Mouse (Mus musculus) liver, embryonic 16.5 days (tissue): ENCODE results near the gene Ranbp9. TPM values are rescaled to one million over a fixed set of nuclear protein-coding genes. Genes with fewer than 3 reads are reported as not detected.
"Not testable (repeated sequence)": the region's sequence is repeated elsewhere in the genome, so short reads cannot be mapped to it uniquely, and the experiment has no call there.

Source experiments
- ATAC-seq: fragments of 200-750 bp; cut with Nextera tagmentation; 2 replicates; pipeline ENCODE4 v1.8.0; 2017; ENCODE audit warnings: low read depth, mild to moderate bottlenecking, moderate number of reproducible peaks, moderate library complexity
- H3K27ac ChIP-seq: fragments of 300-500 bp; sonication (generic); 2 replicates; pipeline ENCODE4 v1.5.1; 2014; ENCODE audit warnings: mild to moderate bottlenecking, low read length
- H3K27me3 ChIP-seq: fragments of 300-500 bp; sonication (generic); 2 replicates; pipeline ENCODE4 v1.6.1; 2014; ENCODE audit warnings: low read depth, low read length, mixed read lengths; ENCODE audit not compliant: control insufficient read depth, insufficient read depth
- H3K36me3 ChIP-seq: fragments of 300-500 bp; sonication (generic); 2 replicates; pipeline ENCODE4 v1.6.1; 2014; ENCODE audit warnings: mild to moderate bottlenecking; ENCODE audit not compliant: control insufficient read depth, insufficient read depth
- H3K4me1 ChIP-seq: fragments of 300-500 bp; sonication (generic); 2 replicates; pipeline ENCODE4 v1.6.1; 2014; ENCODE audit warnings: low read depth, low read length, mixed read lengths; ENCODE audit not compliant: control insufficient read depth
- H3K4me2 ChIP-seq: fragments of 300-500 bp; sonication (generic); 2 replicates; pipeline ENCODE4 v1.6.1; 2014; ENCODE audit warnings: low read depth, low read length, mixed read lengths
- H3K4me3 ChIP-seq: fragments of 300-500 bp; sonication (generic); 2 replicates; pipeline ENCODE4 v1.5.1; 2014; ENCODE audit warnings: low read depth, mild to moderate bottlenecking, low read length
- H3K9ac ChIP-seq: fragments of 300-500 bp; sonication (generic); 2 replicates; pipeline ENCODE4 v1.6.1; 2014; ENCODE audit warnings: low read depth, low read length
- H3K9me3 ChIP-seq: fragments of 300-500 bp; sonication (generic); replicated peaks from 2 replicates; pipeline ENCODE4 v1.6.1; 2016; ENCODE audit warnings: low read length; ENCODE audit not compliant: control insufficient read depth
- WGBS: fragments of 180-500 bp; shearing (Covaris S2); extraction: QIAGEN DNeasy Blood & Tissue Kit; methylation state at CpG from one replicate; pipeline ENCODE4 v1.1.7; 2014; ENCODE audit not compliant: insufficient replicate concordance; 5-methylcytosine and 5-hydroxymethylcytosine counted together
- polyA plus RNA-seq: library from polyadenylated mRNA; unstranded; fragments of >200 nt; fragmentation: Nextera tagmentation; extraction: Ambion mirVana; gene quantifications from 2 replicates; pipeline ENCODE4 v1.2.1, GENCODE M21; 2015

Gene Ranbp9
- polyA plus RNA-seq, 1 experiment from 2014 or later = 2.3 TPM

DNA sequence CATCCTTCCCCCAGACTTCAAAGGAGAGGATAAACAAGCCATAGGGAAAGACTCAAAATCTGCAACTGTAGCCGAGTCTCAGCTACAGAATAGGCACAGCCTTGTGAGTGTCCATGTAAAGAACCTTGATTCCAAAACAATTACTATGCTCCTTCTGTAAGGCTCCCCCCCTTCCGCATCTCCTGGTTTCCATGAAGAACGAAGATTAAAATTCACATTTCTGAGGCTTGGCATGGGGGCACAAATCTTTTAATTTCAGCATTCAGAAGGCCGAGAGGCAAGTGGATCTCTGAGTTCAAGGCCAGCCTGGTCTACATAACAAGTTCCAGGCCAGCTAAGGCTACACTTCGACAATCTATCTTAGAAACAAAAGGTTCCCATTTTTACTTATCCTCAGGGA, 6.4 kb downstream of the Ranbp9 start:
- 76% methylated on average over 5 of the region's 5 CpGs for WGBS
- no peaks in the 10 kb centered on the region for H3K27me3 ChIP-seq
- no peaks in the 10 kb centered on the region for H3K36me3 ChIP-seq
- no peak overlapping the region for H3K9ac ChIP-seq
- H3K27ac ChIP-seq = no peak overlapping the region
- H3K9me3 ChIP-seq = no peaks in the 10 kb centered on the region
- no peak overlapping the region for H3K4me2 ChIP-seq
- H3K4me1 ChIP-seq = peaks cover 14% of the 10 kb centered on the region
- no peak overlapping the region for H3K4me3 ChIP-seq
- ATAC-seq = no peak

DNA sequence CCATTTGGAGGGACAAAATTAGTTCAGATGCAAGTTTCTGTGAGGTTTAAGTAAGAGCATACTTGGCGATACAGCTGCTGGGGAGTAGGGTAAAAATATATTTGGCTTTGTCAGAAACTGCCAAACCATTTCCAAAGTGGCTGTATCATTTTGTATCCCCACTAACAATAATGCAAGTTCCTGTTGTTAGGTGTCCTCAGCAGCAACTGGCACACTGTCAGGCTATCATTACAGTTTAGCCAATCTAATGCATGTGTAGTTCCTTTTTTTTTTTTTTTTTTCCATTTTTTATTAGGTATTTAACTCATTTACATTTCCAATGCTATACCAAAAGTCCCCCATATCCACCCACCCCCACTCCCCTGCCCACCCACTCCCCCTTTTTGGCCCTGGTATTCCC, 9.2 kb downstream of the Ranbp9 start:
- H3K4me1 ChIP-seq, ATAC-seq, H3K4me2 ChIP-seq, H3K9me3 ChIP-seq, H3K4me3 ChIP-seq, H3K27me3 ChIP-seq, H3K27ac ChIP-seq, H3K9ac ChIP-seq, H3K36me3 ChIP-seq: not testable (repeated sequence)
- WGBS = 75% methylated on average over 1 of the region's 1 CpGs

DNA sequence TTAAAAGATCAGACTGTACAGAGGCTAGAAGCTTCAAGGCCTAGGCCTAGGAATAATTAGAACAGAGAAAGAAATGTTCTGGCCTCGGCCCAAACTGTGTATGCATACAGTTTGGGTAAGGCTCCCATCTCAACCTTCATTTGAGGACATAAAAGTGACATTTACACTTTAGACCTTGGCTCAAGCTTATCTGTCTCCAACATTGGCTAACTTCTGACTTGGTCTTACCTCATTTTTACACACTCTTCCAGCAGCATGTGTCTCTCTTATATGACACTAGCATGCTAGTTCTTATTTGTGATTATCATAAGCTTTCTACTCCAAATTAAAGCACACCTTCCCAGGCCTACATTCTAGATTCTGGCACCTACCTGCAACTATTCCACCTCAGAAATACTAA, 11.5 kb downstream of the Ranbp9 start:
- WGBS = 77% methylated on average over 1 of the region's 1 CpGs
- Histone ChIP-seq H3K9ac (no peak overlapping the region), H3K36me3 (no peaks in the 10 kb centered on the region), H3K4me2 (no peak overlapping the region), H3K27ac (no peak overlapping the region), H3K4me3 (no peak overlapping the region), H3K4me1 (peaks cover 10% of the 10 kb centered on the region), H3K9me3 (no peaks in the 10 kb centered on the region), H3K27me3 (no peaks in the 10 kb centered on the region)
- no peak for ATAC-seq

DNA sequence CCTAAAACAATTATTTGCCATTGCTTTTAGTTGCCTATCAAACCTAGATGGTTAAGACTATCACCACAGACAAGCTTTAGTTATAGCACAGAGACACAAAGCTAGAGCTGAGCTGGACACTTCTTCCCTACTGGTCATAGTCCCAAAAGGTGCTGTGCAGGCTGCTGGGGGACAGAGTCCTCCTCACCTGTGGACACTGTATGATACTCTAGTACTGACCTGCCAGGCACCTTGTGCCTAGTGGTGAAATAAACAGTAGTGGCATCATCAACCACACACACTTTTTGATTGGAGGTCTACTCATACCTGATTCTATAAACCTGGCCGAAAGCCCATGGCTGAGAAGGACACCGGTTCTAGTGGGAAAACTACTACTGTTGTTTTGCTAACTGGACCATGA, 16.5 kb downstream of the Ranbp9 start:
- 85% methylated on average over 2 of the region's 2 CpGs for WGBS
- H3K36me3 ChIP-seq = no peaks in the 10 kb centered on the region
- no peak overlapping the region for H3K9ac ChIP-seq
- no peaks in the 10 kb centered on the region for H3K9me3 ChIP-seq
- H3K27ac ChIP-seq = no peak overlapping the region
- H3K4me3 ChIP-seq = no peak overlapping the region
- H3K27me3 ChIP-seq = no peaks in the 10 kb centered on the region
- no peak overlapping the region for H3K4me2 ChIP-seq
- H3K4me1 ChIP-seq = peaks cover 8% of the 10 kb centered on the region
- 0 out of 2 replicates have a peak, but pooled peaks have one; percentile 32 for ATAC-seq

DNA sequence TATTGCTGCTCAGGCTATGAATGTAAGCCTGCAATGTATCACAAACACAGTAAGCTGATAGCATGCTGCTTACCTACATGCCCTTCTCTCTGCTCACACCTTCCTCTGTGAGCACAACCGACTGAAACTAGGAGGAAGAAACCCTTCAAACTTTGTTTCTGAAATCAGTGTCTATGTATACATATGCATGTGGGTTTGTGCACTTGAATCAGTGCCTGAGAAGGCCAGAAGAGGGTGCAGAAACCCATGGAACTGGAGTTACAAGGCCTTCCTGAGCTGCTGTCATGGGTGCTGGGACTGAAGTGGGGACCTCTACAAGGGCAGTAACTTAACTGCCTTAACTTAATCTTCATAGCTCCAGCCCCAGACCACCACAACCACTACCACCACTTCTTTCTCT, 23.9 kb downstream of the Ranbp9 start:
- Histone ChIP-seq H3K4me3 (no peak overlapping the region), H3K9me3 (no peaks in the 10 kb centered on the region), H3K4me2 (no peak overlapping the region), H3K36me3 (no peaks in the 10 kb centered on the region), H3K9ac (no peak overlapping the region), H3K4me1 (peaks cover 4% of the 10 kb centered on the region), H3K27me3 (no peaks in the 10 kb centered on the region), H3K27ac (no peak overlapping the region)
- no peak for ATAC-seq
- WGBS = 23% methylated on average over 1 of the region's 1 CpGs

DNA sequence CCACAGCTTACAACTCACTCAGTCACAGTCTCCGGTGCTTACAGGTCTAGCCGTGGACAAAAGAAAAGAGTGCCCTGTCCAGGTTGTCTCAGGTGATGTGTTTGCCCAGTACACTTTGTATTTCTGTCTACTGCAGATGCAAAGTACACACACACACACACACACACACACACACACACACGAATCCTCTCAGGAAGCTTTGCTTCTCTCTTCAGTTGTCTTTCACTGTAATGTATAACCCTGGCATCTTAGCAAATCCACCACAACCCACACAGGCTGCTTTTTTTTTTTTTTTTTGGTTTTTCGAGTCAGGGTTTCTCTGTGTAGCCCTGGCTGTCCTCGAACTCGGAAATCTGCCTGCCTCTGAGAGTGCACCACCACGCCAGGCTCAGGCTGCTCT, 26.7 kb downstream of the Ranbp9 start:
- ATAC-seq = no peak
- 35% methylated on average over 7 of the region's 7 CpGs for WGBS
- no peaks in the 10 kb centered on the region for H3K9me3 ChIP-seq
- no peak overlapping the region for H3K27ac ChIP-seq
- H3K27me3 ChIP-seq = no peaks in the 10 kb centered on the region
- H3K4me1 ChIP-seq = peaks cover 4% of the 10 kb centered on the region
- H3K4me2 ChIP-seq = no peak overlapping the region
- no peaks in the 10 kb centered on the region for H3K36me3 ChIP-seq
- H3K9ac ChIP-seq = no peak overlapping the region
- H3K4me3 ChIP-seq = no peak overlapping the region

DNA sequence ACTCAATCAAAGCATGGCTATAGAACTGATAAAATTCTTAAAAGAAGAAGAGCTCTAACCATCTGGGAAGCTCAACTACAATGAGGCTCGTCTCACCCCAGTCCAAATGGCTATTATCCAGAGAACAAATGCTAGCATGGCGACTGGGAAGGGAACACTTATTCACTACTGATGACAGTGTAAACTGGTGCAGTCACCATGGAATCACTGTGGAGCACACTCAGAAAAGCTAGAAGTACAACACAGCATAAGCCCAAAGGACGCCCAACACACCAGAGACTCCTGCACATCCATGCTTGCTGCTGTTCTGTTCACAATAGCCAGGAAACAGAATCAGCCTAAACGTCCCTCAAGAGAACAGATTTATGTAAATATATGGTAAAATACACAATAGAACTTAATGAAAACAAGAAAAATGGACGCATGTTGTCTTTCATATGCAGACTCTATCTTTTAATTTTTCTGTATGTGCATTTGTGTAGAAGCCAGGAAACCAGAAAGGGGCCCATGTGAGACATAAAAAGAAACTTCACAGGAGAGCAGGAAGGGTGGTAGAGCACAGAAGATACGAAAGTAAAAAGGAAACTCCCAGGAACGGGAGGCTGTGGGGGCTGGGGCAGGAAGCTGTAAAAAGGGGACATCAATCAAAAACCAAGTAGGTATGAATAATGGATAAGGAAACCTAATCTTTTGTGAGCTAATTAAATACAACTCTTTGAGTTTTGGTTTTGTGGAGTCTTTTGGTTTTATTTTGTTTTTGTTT, 28.1 kb downstream of the Ranbp9 start:
- Histone ChIP-seq H3K4me2 (no peak overlapping the region), H3K27me3 (no peaks in the 10 kb centered on the region), H3K4me3 (no peak overlapping the region), H3K36me3 (no peaks in the 10 kb centered on the region), H3K4me1 (peaks cover 4% of the 10 kb centered on the region), H3K27ac (no peak overlapping the region), H3K9ac (no peak overlapping the region), H3K9me3 (no peaks in the 10 kb centered on the region)
- WGBS = 19% methylated on average over 7 of the region's 7 CpGs
- no peak for ATAC-seq

DNA sequence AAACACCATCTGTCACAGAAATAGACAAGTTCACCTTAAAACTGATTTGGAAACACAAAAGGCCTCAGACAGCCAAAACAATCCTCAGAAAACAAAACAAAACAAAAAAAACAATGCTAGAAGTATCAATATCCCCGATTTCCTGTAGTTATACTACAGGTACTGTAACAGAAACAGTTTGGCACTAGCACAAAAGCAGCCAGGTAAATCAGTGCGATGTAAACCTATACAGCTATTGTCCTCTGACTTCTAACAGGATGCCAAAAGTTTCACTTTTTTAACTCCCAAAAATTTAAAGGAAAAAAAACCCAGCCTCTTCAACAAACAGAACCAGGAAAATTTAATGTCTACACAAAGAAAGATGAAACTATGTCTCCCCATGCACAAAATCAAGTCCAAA, 28.9 kb downstream of the Ranbp9 start:
- WGBS = 61% methylated on average over 2 of the region's 2 CpGs
- no peak overlapping the region for H3K9ac ChIP-seq
- ATAC-seq = no peak
- peaks cover 4% of the 10 kb centered on the region for H3K4me1 ChIP-seq
- no peaks in the 10 kb centered on the region for H3K27me3 ChIP-seq
- H3K9me3 ChIP-seq = no peaks in the 10 kb centered on the region
- H3K4me2 ChIP-seq = no peak overlapping the region
- no peak overlapping the region for H3K27ac ChIP-seq
- no peak overlapping the region for H3K4me3 ChIP-seq
- no peaks in the 10 kb centered on the region for H3K36me3 ChIP-seq

DNA sequence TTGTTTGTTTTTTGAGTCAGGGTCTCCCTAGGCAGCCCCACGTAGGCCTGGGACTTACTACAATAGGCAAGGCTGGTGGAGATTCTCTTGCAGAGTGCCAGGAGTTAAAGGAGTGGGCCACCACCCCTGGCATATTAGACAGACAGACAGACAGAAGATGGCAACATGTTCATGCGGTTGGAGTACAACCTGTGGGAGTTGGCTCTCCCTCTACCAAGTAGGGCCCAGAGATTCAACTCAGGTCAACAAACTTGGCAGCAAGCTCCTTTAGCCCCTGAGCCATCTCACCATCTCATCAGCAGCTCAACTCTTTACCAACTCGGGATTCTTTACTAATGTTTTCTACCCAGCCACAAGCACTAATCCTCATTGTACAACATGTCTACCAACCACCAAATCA, 30.4 kb downstream of the Ranbp9 start:
- ATAC-seq = no peak
- Histone ChIP-seq H3K27ac (no peak overlapping the region), H3K4me3 (no peak overlapping the region), H3K9me3 (no peaks in the 10 kb centered on the region), H3K4me2 (no peak overlapping the region), H3K4me1 (peaks cover 4% of the 10 kb centered on the region), H3K9ac (no peak overlapping the region), H3K36me3 (no peaks in the 10 kb centered on the region), H3K27me3 (no peaks in the 10 kb centered on the region)
- 66% methylated on average over 3 of the region's 3 CpGs for WGBS
